Mouse (Mus musculus) kidney, adult 2 months (tissue): ENCODE results near the gene Plcd3.
A peak's percentile ranks its signal among the peaks of the same experiment; 100 is the strongest.

Experiments used
- CTCF ChIP-seq: fragments of 200-500 bp; conservative IDR thresholded peaks from 2 replicates; pipeline ENCODE4 v1.5.1; 2011; ENCODE audit warnings: low read depth, mild to moderate bottlenecking, control low read depth, low read length, moderate library complexity, mixed read lengths; ENCODE audit not compliant: insufficient read depth, insufficient read length
- POLR2A ChIP-seq: fragments of 200-500 bp; IDR thresholded peaks from one replicate; pipeline ENCODE4 v1.6.1; 2011; ENCODE audit warnings: low read depth, low read length, control low read depth

GRCm38 (mm10) chr11:103054798-103055197 lies 46.7 kb downstream of the Plcd3 start:
- TF ChIP-seq CTCF (peak; percentile 54), POLR2A (no peak)
